Mouse (Mus musculus) CH12.LX (cell line): ENCODE results near the gene Kif13a. TPM values are rescaled to one million over a fixed set of nuclear protein-coding genes. Genes with fewer than 3 reads are reported as not detected.

Experiments used
- DNase-seq: peaks from one replicate; pipeline ENCODE4 v3.0.0-alpha.2; 2013; ENCODE audit errors: extremely low read depth
- H3K27ac ChIP-seq: 2 replicates; pipeline ENCODE4 v1.5.1; 2012; ENCODE audit warnings: low read depth, mild to moderate bottlenecking, control low read depth, moderate library complexity; ENCODE audit not compliant: insufficient read depth
- H3K27me3 ChIP-seq: replicated peaks from 2 replicates; pipeline ENCODE3; 2012; ENCODE audit warnings: inconsistent platforms
- H3K36me3 ChIP-seq, 2 experiments: replicated peaks in 1 of 2; 2 replicates each; pipeline versions ENCODE3 to v1.6.1; 2012; ENCODE audit warnings: inconsistent platforms in 1 of 2, low read length in 1 of 2, mild to moderate bottlenecking in 1 of 2, mixed read lengths in 1 of 2, moderate library complexity in 1 of 2; ENCODE audit not compliant: control insufficient read depth in 1 of 2, insufficient read depth in 1 of 2
- H3K4me1 ChIP-seq, 2 experiments: 2 replicates each; pipeline ENCODE4 v1.6.1; 2012; ENCODE audit warnings: inconsistent platforms in 1 of 2, moderate library complexity in 1 of 2; ENCODE audit not compliant: insufficient read depth in 2 of 2, control insufficient read depth in 1 of 2
- H3K4me2 ChIP-seq: 2 replicates; pipeline ENCODE4 v1.6.1; 2012; ENCODE audit warnings: low read depth, mild to moderate bottlenecking, control low read depth; ENCODE audit not compliant: poor library complexity, insufficient read depth, severe bottlenecking
- H3K4me3 ChIP-seq, 3 experiments: fragments of 150-350 bp in 1 of 3; sonication (generic) in 1 of 3; replicated peaks in 1 of 3; 2 replicates each; pipeline versions ENCODE3 to v1.5.1; 2011 to 2012; ENCODE audit warnings: low read depth in 2 of 3, low read length in 2 of 3, mild to moderate bottlenecking in 2 of 3, moderate library complexity in 2 of 3, control low read depth in 1 of 3, improper control_type of control experiment in 1 of 3, inconsistent platforms in 1 of 3, mixed read lengths in 1 of 3; ENCODE audit not compliant: poor library complexity in 1 of 3
- H3K79me2 ChIP-seq: replicated peaks from 2 replicates; pipeline ENCODE4 v1.6.1; 2012; ENCODE audit warnings: mild to moderate bottlenecking, moderate library complexity; ENCODE audit not compliant: control insufficient read depth, poor library complexity, insufficient read depth, severe bottlenecking; ENCODE audit errors: extremely low read depth
- H3K9ac ChIP-seq: 2 replicates; pipeline ENCODE4 v1.6.1; 2012; ENCODE audit warnings: low read depth, mild to moderate bottlenecking, control low read depth, moderate library complexity; ENCODE audit not compliant: insufficient read depth
- H3K9me3 ChIP-seq: replicated peaks from 2 replicates; pipeline ENCODE3; 2012; ENCODE audit warnings: low read length, inconsistent platforms, mixed read lengths
- CTCF ChIP-seq, 2 experiments: IDR thresholded peaks in 1 of 2; conservative IDR thresholded peaks in 1 of 2; 2 replicates each; pipeline ENCODE4 v1.5.1; 2011 to 2012; ENCODE audit warnings: low read depth in 2 of 2, low read length in 2 of 2, improper control_type of control experiment in 1 of 2, inconsistent platforms in 1 of 2, mild to moderate bottlenecking in 1 of 2, moderate library complexity in 1 of 2
- ELF1 ChIP-seq: IDR thresholded peaks from 2 replicates; pipeline ENCODE4 v1.6.1; 2014; ENCODE audit warnings: low read depth, mild to moderate bottlenecking, inconsistent platforms, low read length, improper control_type of control experiment
- ETS1 ChIP-seq: conservative IDR thresholded peaks from 2 replicates; pipeline ENCODE4 v1.6.1; 2012; ENCODE audit warnings: low read depth, mild to moderate bottlenecking, inconsistent platforms, low read length, improper control_type of control experiment, moderate library complexity
- IRF4 ChIP-seq: IDR thresholded peaks from 2 replicates; pipeline ENCODE4 v1.6.1; 2014; ENCODE audit warnings: low read depth, mild to moderate bottlenecking, inconsistent platforms, low read length, improper control_type of control experiment
- JUN ChIP-seq: IDR thresholded peaks from 2 replicates; pipeline ENCODE4 v1.6.1; 2011; ENCODE audit warnings: low read depth, mild to moderate bottlenecking, low read length, improper control_type of control experiment, moderate library complexity; ENCODE audit not compliant: insufficient read depth
- MAFK ChIP-seq: IDR thresholded peaks from 2 replicates; pipeline ENCODE4 v1.6.1; 2011; ENCODE audit warnings: low read length, improper control_type of control experiment; ENCODE audit not compliant: insufficient replicate concordance
- MAX ChIP-seq: IDR thresholded peaks from 2 replicates; pipeline ENCODE4 v1.6.1; 2011; ENCODE audit warnings: low read length, improper control_type of control experiment
- MAZ ChIP-seq: IDR thresholded peaks from 2 replicates; pipeline ENCODE4 v1.6.1; 2012; ENCODE audit warnings: low read depth, mild to moderate bottlenecking, inconsistent platforms, low read length, improper control_type of control experiment, moderate library complexity
- MEF2A ChIP-seq: IDR thresholded peaks from 2 replicates; pipeline ENCODE4 v1.6.1; 2014; ENCODE audit warnings: low read depth, mild to moderate bottlenecking, inconsistent platforms, low read length, improper control_type of control experiment, borderline replicate concordance
- MYC ChIP-seq: IDR thresholded peaks from 2 replicates; pipeline ENCODE4 v1.6.1; 2011; ENCODE audit warnings: low read depth, mild to moderate bottlenecking, improper control_type of control experiment, low read length
- NELFE ChIP-seq: IDR thresholded peaks from 2 replicates; pipeline ENCODE4 v1.6.1; 2011; ENCODE audit warnings: low read depth, low read length, improper control_type of control experiment
- NRF1 ChIP-seq: IDR thresholded peaks from 2 replicates; pipeline ENCODE4 v1.6.1; 2014; ENCODE audit warnings: low read depth, mild to moderate bottlenecking, inconsistent platforms, low read length, improper control_type of control experiment, moderate library complexity
- PAX5 ChIP-seq: IDR thresholded peaks from 2 replicates; pipeline ENCODE4 v1.6.1; 2012; ENCODE audit warnings: low read length, inconsistent platforms, mixed read lengths
- POLR2A ChIP-seq: IDR thresholded peaks from 2 replicates; pipeline ENCODE4 v1.6.1; 2011; ENCODE audit warnings: low read depth, mild to moderate bottlenecking, improper control_type of control experiment, low read length
- POLR2AphosphoS2 ChIP-seq: IDR thresholded peaks from 2 replicates; pipeline ENCODE4 v1.6.1; 2011; ENCODE audit warnings: low read depth, low read length, improper control_type of control experiment
- RAD21 ChIP-seq: IDR thresholded peaks from 2 replicates; pipeline ENCODE4 v1.6.1; 2011; ENCODE audit warnings: low read depth, mild to moderate bottlenecking, low read length, improper control_type of control experiment, moderate library complexity
- RCOR1 ChIP-seq: conservative IDR thresholded peaks from 2 replicates; pipeline ENCODE4 v1.6.1; 2012; ENCODE audit warnings: low read depth, mild to moderate bottlenecking, inconsistent platforms, low read length, improper control_type of control experiment
- TBP ChIP-seq: conservative IDR thresholded peaks from 2 replicates; pipeline ENCODE4 v1.6.1; 2011; ENCODE audit warnings: low read depth, low read length, improper control_type of control experiment
- ZC3H11A ChIP-seq: IDR thresholded peaks from 2 replicates; pipeline ENCODE4 v1.6.1; 2012; ENCODE audit warnings: low read depth, mild to moderate bottlenecking, inconsistent platforms, low read length, improper control_type of control experiment
- ZMIZ1 ChIP-seq: IDR thresholded peaks from 2 replicates; pipeline ENCODE4 v1.6.1; 2012; ENCODE audit warnings: low read depth, mild to moderate bottlenecking, inconsistent platforms, low read length, improper control_type of control experiment
- ZNF384 ChIP-seq: IDR thresholded peaks from 2 replicates; pipeline ENCODE4 v1.6.1; 2012; ENCODE audit warnings: low read depth, low read length, improper control_type of control experiment, inconsistent platforms
- dilution Hi-C: fragments of 300-500 bp; cut with MboI; formaldehyde crosslinking; loops from 2 replicates; pipeline ENCODE4 v1.14.3; 2020; ENCODE audit warnings: low sequenced_read_pairs; ENCODE audit not compliant: extremely low pct_unique_long_range_greater_than_20kb, extremely low pct_ligation_motif_present
- in situ Hi-C: fragments of 300-500 bp; cut with MboI; formaldehyde crosslinking; loops from 3 replicates; pipeline ENCODE4 v1.14.3; 2019; ENCODE audit warnings: low sequenced_read_pairs, low pct_ligation_motif_present, low pct_unique_long_range_greater_than_20kb, mixed read lengths
- polyA plus RNA-seq: library from polyadenylated mRNA; unstranded; fragments of >175 nt; gene quantifications from 2 replicates; pipeline ENCODE4 v1.2.1, GENCODE M21; 2012; ENCODE audit warnings: low read depth; ENCODE audit not compliant: insufficient read length
- total RNA-seq, 2 experiments: library from RNA; depleted of rRNA; stranded (reverse); fragments of 300-350 nt in 1 of 2; fragments of >200 nt in 1 of 2; gene quantifications; 2 replicates each; pipeline ENCODE4 v1.2.3; 2012 to 2014

Gene Kif13a
- total and polyA plus RNA-seq, 3 experiments = not detected

DNA sequence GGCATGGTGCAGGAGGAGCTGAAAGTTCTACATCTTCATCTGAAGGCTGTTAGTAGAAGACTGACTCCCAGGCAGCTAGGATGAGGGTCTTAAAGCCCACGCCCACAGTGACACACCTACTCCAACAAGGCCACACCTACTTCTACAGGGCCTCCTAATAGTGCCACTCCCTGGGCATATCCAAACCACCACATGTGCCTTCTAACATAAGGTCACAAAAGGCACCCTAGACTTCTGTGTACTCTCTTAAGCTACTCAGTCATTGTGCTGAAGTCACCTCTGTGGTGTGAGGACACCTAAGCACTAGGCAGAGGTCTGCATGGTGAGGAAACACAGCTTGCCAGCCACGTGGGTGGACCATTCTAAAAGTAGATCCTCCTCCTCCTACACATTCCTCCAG lies 187.3 kb downstream of the Kif13a start:
- in situ Hi-C loops = no loop called here
- H3K27me3 ChIP-seq = no peaks in the 10 kb centered on the region
- DNase-seq = no peak
- TF ChIP-seq RCOR1 (no peak), POLR2A (no peak), MAX (no peak), ZC3H11A (no peak), ETS1 (no peak)
- TF ChIP-seq, all 38 proteins: peak for 0
- Histone ChIP-seq H3K4me1 (peaks cover 4 to 19% of the 10 kb centered on the region in 2 experiments; a peak in 2 of 4 replicates), H3K27ac (no peak overlapping the region), H3K9ac (no peak overlapping the region), H3K4me2 (no peak overlapping the region), H3K9me3 (no peaks in the 10 kb centered on the region), H3K79me2 (no peaks in the 10 kb centered on the region), H3K36me3 (no peaks in the 10 kb centered on the region), H3K4me3 (no peak overlapping the region)
- dilution Hi-C loops = no loop called here

DNA sequence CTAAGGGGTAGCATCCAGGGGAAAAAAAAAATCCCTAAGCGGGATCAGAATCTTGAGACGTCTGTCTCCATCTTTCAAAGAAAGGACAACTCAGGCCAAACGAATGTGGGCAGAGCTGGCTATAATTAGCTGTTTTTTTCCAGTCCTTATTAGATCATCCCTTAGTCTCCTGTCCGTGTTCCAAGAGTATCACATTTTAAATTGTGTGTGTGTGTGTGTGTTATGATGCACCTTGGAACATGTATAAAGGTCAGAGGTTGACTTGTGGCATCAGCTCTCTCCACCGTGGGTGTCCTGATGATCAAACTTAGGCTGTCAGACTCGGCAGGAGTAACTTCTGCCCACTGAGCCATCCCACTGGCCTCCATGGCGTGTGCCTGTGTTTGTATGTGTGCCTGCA lies 190.2 kb downstream of the Kif13a start:
- Histone ChIP-seq H3K4me1 (peaks cover 4 to 28% of the 10 kb centered on the region in 2 experiments; a peak in 2 of 4 replicates), H3K27ac (no peak overlapping the region), H3K36me3 (no peaks in the 10 kb centered on the region), H3K79me2 (no peaks in the 10 kb centered on the region), H3K9ac (no peak overlapping the region), H3K27me3 (no peaks in the 10 kb centered on the region), H3K4me3 (no peak overlapping the region), H3K4me2 (no peak overlapping the region), H3K9me3 (no peaks in the 10 kb centered on the region)
- no peak for DNase-seq
- TF ChIP-seq NRF1 (no peak), IRF4 (no peak), ZMIZ1 (no peak), MAX (no peak), MEF2A (no peak), ZNF384 (no peak), MAFK (no peak), MYC (no peak), NELFE (no peak)
- dilution Hi-C loops = no loop called here
- in situ Hi-C loops = no loop called here

- in situ Hi-C loops = no loop called here
- no peaks in the 10 kb centered on the region for H3K36me3 ChIP-seq
- no peaks in the 10 kb centered on the region for H3K9me3 ChIP-seq
- DNase-seq = no peak
- TF ChIP-seq POLR2AphosphoS2 = no peak
- TF ChIP-seq CTCF (conservative IDR thresholded peaks at IDR 0.05 in 1 of 2, IDR thresholded peaks at IDR 0.05 in 1 of 2; ENCODE audit: low read depth in 2 of 2, low read length in 2 of 2) = no peak
- TF ChIP-seq TBP = no peak
- no peak for TF ChIP-seq IRF4
- no peak for TF ChIP-seq ELF1
- TF ChIP-seq JUN = no peak
- no peak for TF ChIP-seq RAD21
- TF ChIP-seq PAX5 = no peak
- TF ChIP-seq MAZ = no peak
- H3K27ac ChIP-seq = no peak overlapping the region
- no peaks in the 10 kb centered on the region for H3K79me2 ChIP-seq
- no peak overlapping the region for H3K9ac ChIP-seq
- H3K4me3 ChIP-seq = no peak overlapping the region
- peaks cover 4 to 23% of the 10 kb centered on the region in 2 experiments; a peak in 2 of 4 replicates for H3K4me1 ChIP-seq
- dilution Hi-C loops = no loop called here
- H3K27me3 ChIP-seq = no peaks in the 10 kb centered on the region
- no peak overlapping the region for H3K4me2 ChIP-seq
Measured at GRCm38 (mm10) chr13:46737482-46737881, 192.2 kb downstream of the Kif13a start.
